Mouse (Mus musculus) heart, adult 2 months (tissue): ENCODE results near the gene Pde9a. TPM values are rescaled to one million over a fixed set of nuclear protein-coding genes. Genes with fewer than 3 reads are reported as not detected.

Source experiments
- DNase-seq, 2 experiments: peaks; one replicate each; pipeline ENCODE4 v3.0.0; 2021
- H3K27ac ChIP-seq: fragments of 200-600 bp; 2 replicates; pipeline ENCODE4 v1.8.1; 2022
- H3K27me3 ChIP-seq: fragments of 200-500 bp; 2 replicates; pipeline ENCODE4 v1.6.1; 2012; ENCODE audit warnings: mild to moderate bottlenecking, low read length, inconsistent platforms, mixed read lengths; ENCODE audit not compliant: control insufficient read depth, insufficient read depth
- H3K36me3 ChIP-seq: fragments of 200-500 bp; 2 replicates; pipeline ENCODE4 v1.6.1; 2012; ENCODE audit warnings: low read length, inconsistent platforms; ENCODE audit not compliant: control insufficient read depth, insufficient read depth
- H3K4me1 ChIP-seq: fragments of 200-500 bp; 2 replicates; pipeline ENCODE4 v1.6.1; 2011; ENCODE audit warnings: low read length; ENCODE audit not compliant: control insufficient read depth, insufficient read depth
- H3K4me3 ChIP-seq: fragments of 200-600 bp; 2 replicates; pipeline ENCODE4 v1.8.1; 2022
- H3K79me2 ChIP-seq: fragments of 200-500 bp; replicated peaks from 2 replicates; pipeline ENCODE4 v1.6.1; 2012; ENCODE audit warnings: mild to moderate bottlenecking, inconsistent platforms, low read length, moderate library complexity, mixed read lengths; ENCODE audit not compliant: control insufficient read depth, insufficient read depth
- H3K9ac ChIP-seq: fragments of 200-500 bp; 2 replicates; pipeline ENCODE4 v1.6.1; 2012; ENCODE audit warnings: low read depth, mild to moderate bottlenecking, control low read depth, inconsistent platforms, low read length, mixed read lengths
- CTCF ChIP-seq: fragments of 200-600 bp; IDR thresholded peaks from 2 replicates; pipeline ENCODE4 v1.8.1; 2022; ENCODE audit warnings: antibody characterized with exemption, mild to moderate bottlenecking, moderate library complexity
- EP300 ChIP-seq: fragments of 200-500 bp; IDR thresholded peaks from 2 replicates; pipeline ENCODE4 v1.6.1; 2011; ENCODE audit warnings: low read depth, low read length, control low read depth; ENCODE audit not compliant: insufficient read depth
- POLR2A ChIP-seq: fragments of 200-500 bp; IDR thresholded peaks from 2 replicates; pipeline ENCODE4 v1.6.1; 2011; ENCODE audit warnings: mild to moderate bottlenecking, low read depth, low read length, control low read depth; ENCODE audit not compliant: insufficient read depth
- WGBS: fragments of 180-500 bp; shearing (Covaris S2); methylation state at CpG from one replicate; pipeline ENCODE4 v1.1.7; 2018; 5-methylcytosine and 5-hydroxymethylcytosine counted together
- intact Hi-C: fragments of 180-260 bp; cut with DNase I; formaldehyde crosslinking; loops from one replicate; pipeline ENCODE4 v1.15.1; 2025
- polyA plus RNA-seq: library from polyadenylated mRNA; depleted of rRNA; stranded (reverse); fragments of >200 nt; gene quantifications from 2 replicates; pipeline ENCODE4 v1.2.3, GENCODE M21; 2012
- total RNA-seq, 2 experiments: library from RNA; stranded (reverse); gene quantifications; 2 replicates each; pipeline ENCODE4 v1.2.3; 2021

The Pde9a gene
- total and polyA plus RNA-seq, 3 experiments = 3.2 to 10.4 (median 4.0) TPM

- Histone ChIP-seq H3K27ac (no peak overlapping the region), H3K36me3 (no peaks in the 10 kb centered on the region), H3K9ac (no peak overlapping the region), H3K79me2 (no peaks in the 10 kb centered on the region), H3K27me3 (no peaks in the 10 kb centered on the region), H3K4me3 (no peak overlapping the region), H3K4me1 (peaks cover 10% of the 10 kb centered on the region)
- no peak for DNase-seq
- 100% methylated on average over 1 of the region's 1 CpGs for WGBS
- TF ChIP-seq POLR2A (no peak), EP300 (no peak), CTCF (no peak)
- intact Hi-C loops = loop anchor here (5.0 kb wide), 2 partner anchors 35 kb away; partner anchors contain the start of gene Pde9a
Observed at GRCm38 (mm10) chr17:31422381-31422780, 36.4 kb downstream of the Pde9a start.

- H3K9ac ChIP-seq = no peak overlapping the region
- no peak overlapping the region for H3K4me3 ChIP-seq
- no peak for DNase-seq
- no peaks in the 10 kb centered on the region for H3K36me3 ChIP-seq
- H3K79me2 ChIP-seq = no peaks in the 10 kb centered on the region
- peaks cover 10% of the 10 kb centered on the region for H3K4me1 ChIP-seq
- intact Hi-C loops = loop anchor here (5.0 kb wide), 2 partner anchors 34 to 36 kb away; partner anchors contain the start of gene Pde9a
- TF ChIP-seq POLR2A = no peak
- TF ChIP-seq CTCF = no peak
- no peak for TF ChIP-seq EP300
- H3K27me3 ChIP-seq = no peaks in the 10 kb centered on the region
- H3K27ac ChIP-seq = no peak overlapping the region
- WGBS = 40% methylated on average over 2 of the region's 2 CpGs
Observed at GRCm38 (mm10) chr17:31423020-31423419, 37.0 kb downstream of the Pde9a start.

- intact Hi-C loops = loop anchor here (5.0 kb wide), 2 partner anchors 33 to 37 kb away; partner anchors contain the start of gene Pde9a
- 89% methylated on average over 4 of the region's 4 CpGs for WGBS
- no peak for TF ChIP-seq EP300
- no peak for TF ChIP-seq CTCF
- no peak for TF ChIP-seq POLR2A
- Histone ChIP-seq H3K4me1 (peaks cover 7% of the 10 kb centered on the region), H3K36me3 (no peaks in the 10 kb centered on the region), H3K27ac (no peak overlapping the region), H3K27me3 (no peaks in the 10 kb centered on the region), H3K79me2 (no peaks in the 10 kb centered on the region), H3K9ac (no peak overlapping the region), H3K4me3 (no peak overlapping the region)
- no peak for DNase-seq
Observed at GRCm38 (mm10) chr17:31424358-31424757, 38.3 kb downstream of the Pde9a start.

- Histone ChIP-seq H3K4me3 (no peak overlapping the region), H3K36me3 (no peaks in the 10 kb centered on the region), H3K27ac (no peak overlapping the region), H3K4me1 (peaks cover 4% of the 10 kb centered on the region; the same call in 1 of the 2 replicates), H3K27me3 (no peaks in the 10 kb centered on the region), H3K79me2 (no peaks in the 10 kb centered on the region), H3K9ac (no peak overlapping the region)
- 69% methylated on average over 8 of the region's 8 CpGs for WGBS
- no peak for TF ChIP-seq POLR2A
- no peak for TF ChIP-seq CTCF
- TF ChIP-seq EP300 = no peak
- no peak for DNase-seq
- intact Hi-C loops = loop anchor here (5.0 kb wide), 2 partner anchors 33 to 37 kb away; partner anchors contain the start of gene Pde9a
Observed at GRCm38 (mm10) chr17:31424798-31425197, 38.8 kb downstream of the Pde9a start.

- Histone ChIP-seq H3K4me3 (no peak overlapping the region), H3K27me3 (no peaks in the 10 kb centered on the region), H3K36me3 (no peaks in the 10 kb centered on the region), H3K27ac (no peak overlapping the region; the same call in 1 of the 2 replicates), H3K9ac (no peak overlapping the region), H3K79me2 (no peaks in the 10 kb centered on the region), H3K4me1 (peaks cover 4% of the 10 kb centered on the region; the same call in 1 of the 2 replicates)
- intact Hi-C loops = no loop called here
- no peak for DNase-seq
- WGBS = 39% methylated on average over 13 of the region's 13 CpGs
- no peak for TF ChIP-seq CTCF
- TF ChIP-seq POLR2A = no peak
- no peak for TF ChIP-seq EP300
Observed at GRCm38 (mm10) chr17:31425827-31426698, 40.1 kb downstream of the Pde9a start.

- no peaks in the 10 kb centered on the region for H3K79me2 ChIP-seq
- intact Hi-C loops = no loop called here
- H3K27ac ChIP-seq = no peak overlapping the region
- TF ChIP-seq EP300 = no peak
- TF ChIP-seq POLR2A = no peak
- peak; percentile 67 for TF ChIP-seq CTCF
- no peak overlapping the region for H3K9ac ChIP-seq
- no peak overlapping the region for H3K4me3 ChIP-seq
- H3K4me1 ChIP-seq = peaks cover 8% of the 10 kb centered on the region
- no peaks in the 10 kb centered on the region for H3K36me3 ChIP-seq
- no peak for DNase-seq
- no peaks in the 10 kb centered on the region for H3K27me3 ChIP-seq
- 100% methylated on average over 2 of the region's 2 CpGs for WGBS
Observed at GRCm38 (mm10) chr17:31429402-31429801, 43.4 kb downstream of the Pde9a start.
